Mouse (Mus musculus): Measurements from ENCODE around the gene Wdcp. TPM values are rescaled to one million over a fixed set of nuclear protein-coding genes. Genes with fewer than 3 reads are reported as not detected.
"Not testable (repeated sequence)": the region's sequence is repeated elsewhere in the genome, so short reads cannot be mapped to it uniquely, and the experiment has no call there.

Wdcp gene
- polyA plus RNA-seq (2016; fragmentation: Nextera tagmentation; extraction: Ambion mirVana), result 17.0 and 21.2 TPM in 2 replicates

- 0 out of 2 replicates have a peak, but pooled peaks cover 20% of the 10 kb centered on the region for H3K27me3 ChIP-seq (replicated peaks)
- H3K4me1 ChIP-seq, result peaks cover 11% of the 10 kb centered on the region
- H3K9me3 ChIP-seq, result no peaks in the 10 kb centered on the region
- H3K27ac ChIP-seq, result peak within 1 kb of the TSS; percentile 37
- H3K4me3 ChIP-seq, result peak within 1 kb of the TSS; percentile 67
- no peaks in the 10 kb centered on the region for H3K36me3 ChIP-seq
- H3K4me2 ChIP-seq (replicated peaks), result peak within 1 kb of the TSS; percentile 81
- peak within 1 kb of the TSS; percentile 53 for H3K9ac ChIP-seq
- ATAC-seq (ENCODE audit: low FRiP score, low read depth), result peak; percentile 93
- under 1% methylated on average over 30 of the region's 30 CpGs for WGBS
Measured at GRCm38 (mm10) chr12:4842890-4843597, at the start of gene Wdcp. Wdcp (plus strand) TSS chr12:4843303.

- Histone ChIP-seq H3K27ac (no peak overlapping the region), H3K27me3 (replicated peaks) (no peaks in the 10 kb centered on the region), H3K36me3 (no peaks in the 10 kb centered on the region), H3K4me1 (no peaks in the 10 kb centered on the region), H3K4me3 (no peak overlapping the region), H3K9me3 (no peaks in the 10 kb centered on the region), H3K9ac (no peak overlapping the region), H3K4me2 (replicated peaks) (no peak overlapping the region)
- 78% methylated on average over 1 of the region's 1 CpGs for WGBS
- ATAC-seq (ENCODE audit: low FRiP score, low read depth), result no peak
Measured at GRCm38 (mm10) chr12:4793718-4794117, 49.4 kb upstream of the Wdcp start.

GRCm38 (mm10) chr12:4797471-4797870 is 45.6 kb upstream of the Wdcp start:
- not testable (repeated sequence) for H3K4me2 ChIP-seq (replicated peaks); H3K4me1 ChIP-seq; H3K27me3 ChIP-seq (replicated peaks); H3K9me3 ChIP-seq; ATAC-seq (ENCODE audit: low FRiP score, low read depth); H3K36me3 ChIP-seq; H3K27ac ChIP-seq; H3K4me3 ChIP-seq; H3K9ac ChIP-seq
- 76% methylated on average over 6 of the region's 6 CpGs for WGBS

DNA sequence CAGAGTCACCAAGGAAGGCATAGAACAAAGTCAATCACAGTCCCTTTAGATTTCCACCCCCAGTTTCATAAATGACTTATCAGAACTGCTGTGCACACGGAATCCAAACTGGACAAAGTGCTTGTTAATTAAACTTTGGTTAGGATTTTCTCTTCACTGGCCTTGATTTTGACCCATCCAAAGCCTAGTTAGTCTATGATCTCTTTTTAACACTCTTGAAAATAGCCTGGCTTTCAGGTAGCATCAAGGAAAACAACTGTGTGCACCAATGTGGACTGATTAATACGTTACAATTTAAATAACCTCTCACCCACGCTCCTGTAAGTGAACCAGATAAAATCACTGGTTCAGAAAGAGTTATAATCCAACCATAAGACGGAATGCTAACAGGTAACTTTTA is 32.1 kb upstream of the Wdcp start:
- Histone ChIP-seq H3K36me3 (no peaks in the 10 kb centered on the region), H3K4me3 (no peak overlapping the region), H3K4me1 (no peaks in the 10 kb centered on the region), H3K9me3 (no peaks in the 10 kb centered on the region), H3K9ac (no peak overlapping the region), H3K4me2 (replicated peaks) (no peak overlapping the region), H3K27ac (no peak overlapping the region), H3K27me3 (replicated peaks) (no peaks in the 10 kb centered on the region)
- no peak for ATAC-seq (ENCODE audit: low FRiP score, low read depth)
- WGBS, result 82% methylated on average over 4 of the region's 4 CpGs

GRCm38 (mm10) chr12:4811705-4812104 is 31.4 kb upstream of the Wdcp start:
- Histone ChIP-seq H3K9me3 (no peaks in the 10 kb centered on the region), H3K27me3 (replicated peaks) (no peaks in the 10 kb centered on the region), H3K36me3 (no peaks in the 10 kb centered on the region), H3K4me2 (replicated peaks) (no peak overlapping the region), H3K4me1 (peaks cover 1% of the 10 kb centered on the region; the same call in 1 of the 2 replicates), H3K4me3 (no peak overlapping the region), H3K9ac (no peak overlapping the region), H3K27ac (no peak overlapping the region)
- 73% methylated on average over 3 of the region's 3 CpGs for WGBS
- no peak for ATAC-seq (ENCODE audit: low FRiP score, low read depth)

DNA sequence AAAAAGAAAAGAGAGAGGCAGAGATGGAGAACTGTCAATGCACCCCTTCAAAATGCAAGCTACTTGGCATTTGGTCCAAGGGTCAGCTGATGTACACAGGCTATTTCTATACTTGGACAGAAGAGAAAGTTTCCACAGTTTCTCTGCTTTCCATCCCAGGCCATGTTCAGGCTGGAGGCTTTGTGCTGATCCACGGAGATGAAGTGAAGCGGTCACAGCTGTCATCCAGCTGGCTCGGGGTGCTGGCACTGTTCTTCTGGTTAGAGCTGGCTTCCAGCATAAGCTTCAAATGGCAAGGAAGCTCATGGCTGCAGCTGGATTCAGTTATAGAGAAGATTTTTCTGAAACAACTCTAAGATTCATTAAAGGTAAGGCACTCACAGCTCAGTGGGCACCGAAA is 29.5 kb upstream of the Wdcp start:
- Histone ChIP-seq H3K9ac (no peak overlapping the region), H3K4me2 (replicated peaks) (no peak overlapping the region), H3K4me1 (peaks cover 11% of the 10 kb centered on the region), H3K9me3 (no peaks in the 10 kb centered on the region), H3K27me3 (replicated peaks) (no peaks in the 10 kb centered on the region), H3K27ac (no peak overlapping the region), H3K36me3 (no peaks in the 10 kb centered on the region), H3K4me3 (no peak overlapping the region)
- ATAC-seq (ENCODE audit: low FRiP score, low read depth), result no peak
- WGBS, result 91% methylated on average over 4 of the region's 4 CpGs

DNA sequence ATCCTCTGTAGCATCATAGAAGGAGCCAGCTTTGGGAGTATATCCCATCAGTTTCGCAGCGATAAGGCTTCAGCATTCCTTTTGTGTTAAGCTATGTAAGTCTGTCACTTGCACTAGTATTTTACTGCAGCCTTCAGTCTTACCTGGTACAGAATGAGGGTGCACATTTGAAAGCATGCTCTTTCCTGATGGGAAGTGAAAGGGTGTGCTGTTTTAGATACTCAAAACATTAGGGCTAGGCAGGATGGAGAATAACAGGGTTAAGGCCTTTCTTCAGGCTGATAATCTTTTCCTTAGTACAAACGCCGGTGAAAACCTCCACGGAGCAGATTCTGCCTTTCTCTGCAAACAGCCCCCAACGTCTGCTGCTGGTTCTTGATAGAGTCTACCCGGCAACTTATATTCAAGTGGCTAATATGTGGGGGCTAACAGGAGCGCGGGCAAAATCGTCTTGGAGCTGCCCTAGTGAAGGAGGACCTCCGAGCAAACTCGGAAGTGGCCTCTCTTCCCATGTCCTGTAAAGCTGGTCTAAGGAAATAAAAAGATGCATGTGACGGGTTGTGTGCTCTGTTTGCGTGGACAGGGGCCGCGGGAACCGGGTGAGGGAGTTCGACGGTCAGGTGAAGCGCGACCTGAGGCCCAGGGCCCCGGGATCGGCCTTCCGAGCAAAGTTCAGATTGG is 26.3 kb upstream of the Wdcp start:
- Histone ChIP-seq H3K36me3 (peaks cover 18% of the 10 kb centered on the region), H3K4me1 (peaks cover 15% of the 10 kb centered on the region), H3K9ac (peak overlapping the region; percentile 61), H3K27me3 (replicated peaks) (no peaks in the 10 kb centered on the region), H3K4me2 (replicated peaks) (peak overlapping the region; percentile 89), H3K9me3 (no peaks in the 10 kb centered on the region), H3K4me3 (peak overlapping the region; percentile 78), H3K27ac (0 out of 2 replicates have a peak overlapping the region, but pooled peaks have one; percentile 28)
- peak; percentile 67; the same call in 1 of the 2 replicates for ATAC-seq (ENCODE audit: low FRiP score, low read depth)
- WGBS, result 11% methylated on average over 24 of the region's 24 CpGs

GRCm38 (mm10) chr12:4817361-4818101 is 25.6 kb upstream of the Wdcp start, which contains the start of gene Sf3b6:
Sf3b6 (plus strand) TSS chr12:4817544.
- H3K9me3 ChIP-seq, result no peaks in the 10 kb centered on the region
- WGBS, result under 1% methylated on average over 49 of the region's 49 CpGs

DNA sequence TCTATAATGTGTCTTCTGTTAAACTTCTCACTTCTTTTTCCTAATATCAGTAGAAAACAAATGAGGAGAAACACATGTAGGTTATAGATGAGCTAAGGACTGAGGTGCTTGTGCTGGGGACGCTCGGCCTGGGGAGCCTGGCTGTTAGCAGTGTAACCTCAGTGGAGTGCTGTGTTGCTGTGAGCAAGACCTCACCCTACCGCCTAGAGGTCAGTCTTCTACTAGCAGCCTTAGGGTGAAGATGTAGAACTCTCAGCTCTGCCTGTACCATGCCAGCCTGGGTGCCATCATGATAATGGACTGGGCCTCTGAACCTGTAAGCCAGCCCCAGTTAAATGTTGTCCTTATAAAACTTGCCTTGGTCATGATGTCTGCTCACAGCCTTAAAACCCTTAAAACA is 15.8 kb upstream of the Wdcp start:
- no peak for ATAC-seq (ENCODE audit: low FRiP score, low read depth)
- Histone ChIP-seq H3K9me3 (no peaks in the 10 kb centered on the region), H3K36me3 (peaks cover 61% of the 10 kb centered on the region), H3K4me2 (replicated peaks) (no peak overlapping the region), H3K4me3 (no peak overlapping the region), H3K27ac (no peak overlapping the region), H3K9ac (no peak overlapping the region), H3K27me3 (replicated peaks) (no peaks in the 10 kb centered on the region), H3K4me1 (no peaks in the 10 kb centered on the region)
- WGBS, result 73% methylated on average over 3 of the region's 3 CpGs

More at GRCm38 (mm10) chr12:4817361-4818101, 25.6 kb upstream of the Wdcp start, which contains the start of gene Sf3b6:
- H3K4me1 ChIP-seq, result peaks cover 15% of the 10 kb centered on the region
- peaks cover 22% of the 10 kb centered on the region for H3K36me3 ChIP-seq
- H3K27me3 ChIP-seq (replicated peaks), result no peaks in the 10 kb centered on the region
- H3K4me2 ChIP-seq (replicated peaks), result peak within 1 kb of the TSS; percentile 89
- peak within 1 kb of the TSS; percentile 78 for H3K4me3 ChIP-seq
- ATAC-seq (ENCODE audit: low FRiP score, low read depth), result peak; percentile 99
- H3K27ac ChIP-seq, result peak within 1 kb of the TSS; percentile 28; the same call in 1 of the 2 replicates
- H3K9ac ChIP-seq, result peak within 1 kb of the TSS; percentile 73

DNA sequence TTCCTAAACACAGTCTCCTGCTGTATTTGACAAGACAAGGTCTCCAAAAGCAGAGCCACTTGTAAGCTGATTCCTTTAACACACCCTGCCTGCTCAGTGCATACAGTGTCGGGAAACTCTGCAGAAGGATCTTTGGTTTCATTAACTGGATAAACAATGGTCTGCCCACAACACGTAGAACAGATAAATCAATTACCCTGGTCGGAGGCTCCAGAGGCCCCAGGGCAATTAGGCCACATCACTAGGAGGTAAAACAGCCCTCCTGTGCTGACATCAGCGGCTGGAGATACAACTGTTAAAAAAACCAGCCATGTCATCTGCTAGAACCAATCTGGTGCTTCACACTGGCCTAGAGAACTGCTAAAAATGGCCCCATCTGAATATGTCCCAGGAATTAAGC is 6.1 kb upstream of the Wdcp start:
- H3K4me3 ChIP-seq, result no peak overlapping the region
- H3K4me1 ChIP-seq, result peaks cover 4% of the 10 kb centered on the region
- no peak for ATAC-seq (ENCODE audit: low FRiP score, low read depth)
- peaks cover 9% of the 10 kb centered on the region; the same call in 1 of the 2 replicates for H3K36me3 ChIP-seq
- 0 out of 2 replicates have a peak, but pooled peaks cover 16% of the 10 kb centered on the region for H3K27me3 ChIP-seq (replicated peaks)
- no peak overlapping the region for H3K27ac ChIP-seq
- H3K4me2 ChIP-seq (replicated peaks), result no peak overlapping the region
- WGBS, result 33% methylated on average over 4 of the region's 4 CpGs
- no peak overlapping the region for H3K9ac ChIP-seq
- no peaks in the 10 kb centered on the region for H3K9me3 ChIP-seq

- H3K9ac ChIP-seq, result no peak overlapping the region
- H3K27ac ChIP-seq, result no peak overlapping the region
- no peaks in the 10 kb centered on the region for H3K36me3 ChIP-seq
- no peaks in the 10 kb centered on the region for H3K9me3 ChIP-seq
- 57% methylated on average over 6 of the region's 6 CpGs for WGBS
- ATAC-seq (ENCODE audit: low FRiP score, low read depth), result no peak
- 0 out of 2 replicates have a peak, but pooled peaks cover 20% of the 10 kb centered on the region for H3K27me3 ChIP-seq (replicated peaks)
- no peak overlapping the region for H3K4me3 ChIP-seq
- H3K4me2 ChIP-seq (replicated peaks), result peak overlapping the region; percentile 79; the same call in 1 of the 2 replicates
- H3K4me1 ChIP-seq, result peaks cover 11% of the 10 kb centered on the region
Measured at GRCm38 (mm10) chr12:4840010-4840409, 3.1 kb upstream of the Wdcp start.

- H3K4me3 ChIP-seq, result peak overlapping the region; percentile 63
- peak; percentile 6; the same call in 1 of the 2 replicates for ATAC-seq (ENCODE audit: low FRiP score, low read depth)
- WGBS, result 1% methylated on average over 11 of the region's 11 CpGs
- peak overlapping the region; percentile 79 for H3K4me2 ChIP-seq (replicated peaks)
- H3K27ac ChIP-seq, result no peak overlapping the region
- no peaks in the 10 kb centered on the region for H3K9me3 ChIP-seq
- peak overlapping the region; percentile 67 for H3K9ac ChIP-seq
- 0 out of 2 replicates have a peak, but pooled peaks cover 20% of the 10 kb centered on the region for H3K27me3 ChIP-seq (replicated peaks)
- peaks cover 11% of the 10 kb centered on the region for H3K4me1 ChIP-seq
- H3K36me3 ChIP-seq, result no peaks in the 10 kb centered on the region
Measured at GRCm38 (mm10) chr12:4840741-4841140, 2.4 kb upstream of the Wdcp start.

Measured in neural tube, embryonic 12.5 days (tissue).